In the genomic region with DNA sequence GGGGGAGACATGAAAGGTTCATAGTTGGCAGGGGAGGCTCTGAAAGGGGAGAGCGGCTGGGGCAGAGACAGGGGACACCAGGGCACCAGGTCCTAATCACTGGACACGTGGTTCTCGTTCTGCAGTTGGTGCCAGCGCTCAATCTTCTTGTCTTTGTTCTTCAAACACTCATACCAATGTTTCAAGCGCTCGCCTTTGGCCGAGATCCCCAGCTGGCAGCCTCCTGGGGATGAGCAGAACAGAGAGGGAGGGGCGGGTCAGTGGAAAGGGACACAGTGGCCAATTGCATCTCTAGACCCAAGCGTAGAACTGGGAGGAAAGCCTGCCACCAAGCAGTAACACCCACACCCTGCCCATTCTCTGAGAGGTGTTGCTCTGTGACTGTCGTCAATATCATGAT, we compare ENCODE assay signal across 33 mouse cellular contexts. TPM values are rescaled to one million over a fixed set of nuclear protein-coding genes. Genes with fewer than 3 reads are reported as not detected.
DNase-seq lines count a peak whose midpoint lies in the region; ATAC-seq and TF ChIP-seq lines count a peak whose summit lies in the region.
"Had no signal": no experiment of that assay in that cellular context is flagged by ENCODE, and none has a peak within 500 bp of the region (broad histone marks: within the 10 kb centered on the region; RNA-seq: fewer than 3 reads in every experiment).

No protein-coding gene starts in this region.

- no peak for ATAC-seq in hindbrain, postnatal 0 days
- ATAC-seq in hindbrain, embryonic 14.5 days (ENCODE audit: low FRiP score): no peak
- ATAC-seq: forebrain, postnatal 0 days; intestine, postnatal 0 days; midbrain, embryonic 13.5 days had no signal

- TF ChIP-seq CTCF in hindbrain, postnatal 0 days (IDR thresholded peaks at IDR 0.05; ENCODE audit: low read depth): no peak

- H3K27ac ChIP-seq in hindbrain, postnatal 0 days: no peak overlapping the region
- no peak overlapping the region for H3K27ac ChIP-seq in hindbrain, embryonic 14.5 days
- H3K27ac ChIP-seq: forebrain, embryonic 10.5 days; heart, embryonic 10.5 days; hindbrain, embryonic 10.5 days; left cerebral cortex, adult 2 months; limb, embryonic 10.5 days; liver, embryonic 15.5 days; lung, embryonic 15.5 days; midbrain, embryonic 13.5 days had no signal

- no peaks in the 10 kb centered on the region for H3K27me3 ChIP-seq in hindbrain, postnatal 0 days (ENCODE audit: insufficient read depth, low read length)
- H3K27me3 ChIP-seq in hindbrain, embryonic 14.5 days (ENCODE audit: control insufficient read depth, insufficient read depth, low read length): no peaks in the 10 kb centered on the region
- H3K27me3 ChIP-seq: liver, embryonic 15.5 days; lung, embryonic 15.5 days; midbrain, embryonic 13.5 days had no signal

- 60% methylated on average over 10 of the region's 10 CpGs for WGBS in hindbrain, postnatal 0 days
- 72% methylated on average over 10 of the region's 10 CpGs for WGBS in hindbrain, embryonic 14.5 days

- DNase-seq in cerebellum, adult 18-20 months: peak; percentile 32 to 35
- DNase-seq in cerebellum, postnatal 36 days: no peak
- DNase-seq in hindbrain, postnatal 0 days (ENCODE audit: low spot score): peak; percentile 24
- no peak for DNase-seq in hindbrain, embryonic 14.5 days (ENCODE audit: low spot score)
- peak; percentile 32 for DNase-seq in right cerebral cortex, adult 18-20 months
- DNase-seq in right cerebral cortex, postnatal 25 days: no peak
- DNase-seq in layer of hippocampus, postnatal 36 days: peak; percentile 33 to 38
- DNase-seq in adrenal gland, postnatal 10 days: no peak
- DNase-seq: adrenal gland, postnatal 25 days; forebrain, postnatal 0 days; kidney, postnatal 25 days; liver; lung, postnatal 36 days; spleen, adult 18-20 months; thymus, postnatal 14 days had no signal

- H3K9ac ChIP-seq in hindbrain, postnatal 0 days (replicated peaks; ENCODE audit: low read length): no peak overlapping the region
- no peak overlapping the region for H3K9ac ChIP-seq in hindbrain, embryonic 14.5 days
- H3K9ac ChIP-seq: forebrain, postnatal 0 days; liver, embryonic 15.5 days; lung, embryonic 15.5 days; midbrain, embryonic 13.5 days had no signal

- H3K4me2 ChIP-seq in hindbrain, postnatal 0 days (ENCODE audit: low read depth, low read length): no peak overlapping the region
- no peak overlapping the region for H3K4me2 ChIP-seq in hindbrain, embryonic 14.5 days (replicated peaks)
- H3K4me2 ChIP-seq: liver, embryonic 15.5 days; lung, embryonic 15.5 days; midbrain, embryonic 13.5 days had no signal

- no peak overlapping the region for H3K4me3 ChIP-seq in hindbrain, postnatal 0 days (ENCODE audit: low read length)
- H3K4me3 ChIP-seq in hindbrain, embryonic 14.5 days (replicated peaks; ENCODE audit: low read length): no peak overlapping the region
- H3K4me3 ChIP-seq: forebrain, embryonic 10.5 days; heart, embryonic 10.5 days; hindbrain, embryonic 10.5 days; left cerebral cortex, adult 2 months; limb, embryonic 10.5 days; liver, embryonic 15.5 days; lung, embryonic 15.5 days; megakaryocyte, embryonic 14.5 days; midbrain, embryonic 13.5 days had no signal

- no peaks in the 10 kb centered on the region for H3K4me1 ChIP-seq in hindbrain, postnatal 0 days (ENCODE audit: insufficient read depth, low read length)
- no peaks in the 10 kb centered on the region for H3K4me1 ChIP-seq in hindbrain, embryonic 14.5 days (replicated peaks; ENCODE audit: control insufficient read depth, insufficient read depth, low read length)
- H3K4me1 ChIP-seq: heart, embryonic 10.5 days; limb, embryonic 10.5 days; liver, embryonic 15.5 days; lung, embryonic 15.5 days had no signal

- no peaks in the 10 kb centered on the region for H3K9me3 ChIP-seq in hindbrain, postnatal 0 days (ENCODE audit: low read length)
- no peaks in the 10 kb centered on the region for H3K9me3 ChIP-seq in hindbrain, embryonic 14.5 days (ENCODE audit: control insufficient read depth, low read length)
- H3K9me3 ChIP-seq: forebrain, embryonic 10.5 days; heart, embryonic 10.5 days; hindbrain, embryonic 10.5 days; limb, embryonic 10.5 days; liver, embryonic 15.5 days; lung, embryonic 15.5 days; megakaryocyte, embryonic 14.5 days; midbrain, embryonic 13.5 days had no signal

- H3K36me3 ChIP-seq in hindbrain, postnatal 0 days (ENCODE audit: insufficient read depth, low read length): no peaks in the 10 kb centered on the region
- H3K36me3 ChIP-seq in hindbrain, embryonic 14.5 days (replicated peaks; ENCODE audit: control insufficient read depth, insufficient read depth): no peaks in the 10 kb centered on the region
- H3K36me3 ChIP-seq: forebrain, embryonic 10.5 days; heart, embryonic 10.5 days; hindbrain, embryonic 10.5 days; limb, embryonic 10.5 days; liver, embryonic 15.5 days; lung, embryonic 15.5 days; midbrain, embryonic 13.5 days had no signal

RNA-seq across cellular contexts. Expression of a gene that starts 27.7 kb away (rescaled TPM):
- total RNA-seq in hindbrain, postnatal 0 days (2014; rRNA removed): 0.16 and 0.50 TPM in 2 replicates
- 0.25 and 0.29 TPM in 2 replicates for polyA plus RNA-seq in hindbrain, postnatal 0 days (2015; fragmentation: Nextera tagmentation; extraction: Ambion mirVana)
- polyA plus RNA-seq in hindbrain, embryonic 14.5 days (2014; fragmentation: Nextera tagmentation; extraction: Ambion mirVana): not detected in 2 replicates
- total RNA-seq in layer of hippocampus, postnatal 36 days (2021): not detected
- total RNA-seq in adrenal gland, postnatal 10 days (2021): under 1 TPM in 1 of 2 experiments, not detected in 1; 0.18 TPM
- total RNA-seq: adrenal gland, postnatal 25 days; gastrocnemius, adult 8-10 months; heart, postnatal 10 days; left cerebral cortex, adult 2 months; monocyte, adult 5-6 weeks had no signal
- polyA plus RNA-seq: embryonic facial prominence, embryonic 11.5 days; forebrain, embryonic 10.5 days; gonadal fat pad, adult 2 months; heart, embryonic 10.5 days; hindbrain, embryonic 10.5 days; kidney, embryonic 14.5 days; limb, embryonic 10.5 days; liver, embryonic 15.5 days; lung, embryonic 15.5 days; midbrain, embryonic 13.5 days; neural tube, embryonic 11.5 days; testis, adult 2 months had no signal

RNA-seq across cellular contexts. Expression of a gene that starts 34.8 kb away (rescaled TPM):
- 0.79 and 1.4 TPM in 2 replicates for total RNA-seq in hindbrain, postnatal 0 days (2014; rRNA removed)
- 1.3 and 1.8 TPM in 2 replicates for polyA plus RNA-seq in hindbrain, postnatal 0 days (2015; fragmentation: Nextera tagmentation; extraction: Ambion mirVana)
- 0.82 and 0.91 TPM in 2 replicates for polyA plus RNA-seq in hindbrain, embryonic 14.5 days (2014; fragmentation: Nextera tagmentation; extraction: Ambion mirVana)
- not detected for total RNA-seq in layer of hippocampus, postnatal 36 days (2021)
- under 1 TPM in 1 of 2 experiments, not detected in 1; 0.58 TPM for total RNA-seq in adrenal gland, postnatal 10 days (2021)
- total RNA-seq: gastrocnemius, adult 8-10 months had no signal

RNA-seq across cellular contexts. Expression of a gene that starts 54.7 kb away (rescaled TPM):
- 1.4 TPM in 1 of 2 replicates, not detected in the other for total RNA-seq in hindbrain, postnatal 0 days (2014; rRNA removed)
- 0.26 and 0.44 TPM in 2 replicates for polyA plus RNA-seq in hindbrain, postnatal 0 days (2015; fragmentation: Nextera tagmentation; extraction: Ambion mirVana)
- 0.19 and 0.33 TPM in 2 replicates for polyA plus RNA-seq in hindbrain, embryonic 14.5 days (2014; fragmentation: Nextera tagmentation; extraction: Ambion mirVana)
- total RNA-seq in layer of hippocampus, postnatal 36 days (2021): not detected
- total RNA-seq in adrenal gland, postnatal 10 days (2021): under 1 TPM in 1 of 2 experiments, not detected in 1; 0.21 TPM
- total RNA-seq: gastrocnemius, adult 8-10 months; heart, postnatal 10 days; left cerebral cortex, adult 2 months had no signal
- polyA plus RNA-seq: embryonic facial prominence, embryonic 11.5 days; forebrain, embryonic 10.5 days; heart, embryonic 10.5 days; neural tube, embryonic 11.5 days; testis, adult 2 months had no signal

Comparison
In these comparisons a context has a peak if more than half of its experiments do, and no peak if none do; other contexts are left out.
1. DNase-seq: peak in cerebellum, adult 18-20 months (2 of 2), hindbrain, postnatal 0 days (single experiment), right cerebral cortex, adult 18-20 months (single experiment) and layer of hippocampus, postnatal 36 days (2 of 2); none in cerebellum, postnatal 36 days (0 of 2), hindbrain, embryonic 14.5 days (single experiment), right cerebral cortex, postnatal 25 days (single experiment) and adrenal gland, postnatal 10 days (single experiment).